Mouse (Mus musculus) cerebellum, adult 18-20 months (tissue): ENCODE data around the gene Ralb.
A peak's percentile ranks its signal among the peaks of the same experiment; 100 is the strongest.

ENCODE experiments used
- DNase-seq, 2 experiments: peaks; one replicate each; pipeline ENCODE4 v3.0.0; 2021

Gene Ralb

GRCm38 (mm10) chr1:119504260-119505062 lies at the start of gene Ralb:
Gene Ralb, minus strand, starts transcription at chr1:119504794.
- peak; percentile 93 to 98 for DNase-seq

GRCm38 (mm10) chr1:119551651-119552050 lies 47.1 kb upstream of the Ralb start:
- DNase-seq, result no peak

GRCm38 (mm10) chr1:119550064-119550463 lies 45.5 kb upstream of the Ralb start:
- DNase-seq, result no peak

- no peak for DNase-seq
Observed at GRCm38 (mm10) chr1:119549327-119549689, 44.7 kb upstream of the Ralb start.

- DNase-seq, result peak; percentile 79 to 83
Observed at GRCm38 (mm10) chr1:119548668-119549326, 44.2 kb upstream of the Ralb start.

- no peak for DNase-seq
Observed at GRCm38 (mm10) chr1:119546490-119546889, 41.9 kb upstream of the Ralb start.

- DNase-seq, result no peak
Observed at GRCm38 (mm10) chr1:119545671-119546070, 41.1 kb upstream of the Ralb start.

GRCm38 (mm10) chr1:119545164-119545563 lies 40.6 kb upstream of the Ralb start:
- DNase-seq, result no peak

GRCm38 (mm10) chr1:119544611-119545155 lies 40.1 kb upstream of the Ralb start:
- DNase-seq, result no peak

- DNase-seq, result no peak
Observed at GRCm38 (mm10) chr1:119543316-119543715, 38.7 kb upstream of the Ralb start.

GRCm38 (mm10) chr1:119541570-119541969 lies 37.0 kb upstream of the Ralb start:
- DNase-seq, result no peak

- DNase-seq, result no peak
Observed at GRCm38 (mm10) chr1:119540836-119541557, 36.4 kb upstream of the Ralb start.

- no peak for DNase-seq
Observed at GRCm38 (mm10) chr1:119539252-119539651, 34.7 kb upstream of the Ralb start.

- DNase-seq, result no peak
Observed at GRCm38 (mm10) chr1:119537651-119538050, 33.1 kb upstream of the Ralb start.

GRCm38 (mm10) chr1:119536122-119536521 lies 31.5 kb upstream of the Ralb start:
- no peak for DNase-seq

- DNase-seq, result no peak
Observed at GRCm38 (mm10) chr1:119534341-119534740, 29.7 kb upstream of the Ralb start.

- DNase-seq, result no peak
Observed at GRCm38 (mm10) chr1:119533093-119533805, 28.7 kb upstream of the Ralb start.

GRCm38 (mm10) chr1:119532165-119532564 lies 27.6 kb upstream of the Ralb start:
- no peak for DNase-seq

GRCm38 (mm10) chr1:119530941-119531340 lies 26.3 kb upstream of the Ralb start:
- no peak for DNase-seq

GRCm38 (mm10) chr1:119525689-119526591 lies 21.3 kb upstream of the Ralb start, which contains the start of gene Tmem185b:
Gene Tmem185b, plus strand, starts transcription at chr1:119526160.
- DNase-seq, result peak; percentile 90 to 93

GRCm38 (mm10) chr1:119525004-119525444 lies 20.4 kb upstream of the Ralb start:
- peak in 1 of 2 experiments; percentile 25 for DNase-seq
